Mouse (Mus musculus) gastrocnemius, postnatal 14 days (tissue): ENCODE results near the gene Rfx2. TPM values are rescaled to one million over a fixed set of nuclear protein-coding genes. Genes with fewer than 3 reads are reported as not detected.

Experiments
- DNase-seq: peaks from one replicate; pipeline ENCODE4 v3.0.0; 2021; ENCODE audit warnings: mixed read lengths
- intact Hi-C: fragments of 180-260 bp; cut with DNase I; formaldehyde crosslinking; loops from one replicate; pipeline ENCODE4 v1.15.1; 2025; ENCODE audit warnings: low total_unique reads
- total RNA-seq, 2 experiments: library from RNA; stranded (reverse); gene quantifications; 2 replicates each; pipeline ENCODE4 v1.2.3; 2021

Rfx2 gene
- total RNA-seq, 2 experiments from 2014 or later, result 3.3 to 4.7 TPM

DNA sequence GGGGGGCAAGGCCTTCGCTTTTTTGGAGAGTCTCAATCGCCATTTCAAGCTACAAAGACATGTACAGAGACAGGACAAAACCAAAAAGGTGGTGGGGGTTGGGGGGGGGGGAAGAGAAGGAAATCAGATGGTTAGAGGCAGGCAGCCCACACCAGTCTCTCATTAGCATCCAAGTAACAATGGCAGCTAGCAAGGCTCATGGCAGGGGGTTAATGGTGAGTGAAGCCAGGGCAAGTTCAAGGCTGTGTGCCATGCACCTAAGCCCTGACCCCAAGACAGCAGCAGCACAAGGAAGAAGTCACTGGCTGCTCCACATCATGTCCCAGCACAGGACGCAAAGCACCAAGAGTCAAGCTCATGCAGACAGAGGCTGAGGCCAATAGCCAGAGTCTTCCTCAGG lies 31.5 kb downstream of the Rfx2 start:
- DNase-seq, result no peak
- intact Hi-C loops, result no loop called here

DNA sequence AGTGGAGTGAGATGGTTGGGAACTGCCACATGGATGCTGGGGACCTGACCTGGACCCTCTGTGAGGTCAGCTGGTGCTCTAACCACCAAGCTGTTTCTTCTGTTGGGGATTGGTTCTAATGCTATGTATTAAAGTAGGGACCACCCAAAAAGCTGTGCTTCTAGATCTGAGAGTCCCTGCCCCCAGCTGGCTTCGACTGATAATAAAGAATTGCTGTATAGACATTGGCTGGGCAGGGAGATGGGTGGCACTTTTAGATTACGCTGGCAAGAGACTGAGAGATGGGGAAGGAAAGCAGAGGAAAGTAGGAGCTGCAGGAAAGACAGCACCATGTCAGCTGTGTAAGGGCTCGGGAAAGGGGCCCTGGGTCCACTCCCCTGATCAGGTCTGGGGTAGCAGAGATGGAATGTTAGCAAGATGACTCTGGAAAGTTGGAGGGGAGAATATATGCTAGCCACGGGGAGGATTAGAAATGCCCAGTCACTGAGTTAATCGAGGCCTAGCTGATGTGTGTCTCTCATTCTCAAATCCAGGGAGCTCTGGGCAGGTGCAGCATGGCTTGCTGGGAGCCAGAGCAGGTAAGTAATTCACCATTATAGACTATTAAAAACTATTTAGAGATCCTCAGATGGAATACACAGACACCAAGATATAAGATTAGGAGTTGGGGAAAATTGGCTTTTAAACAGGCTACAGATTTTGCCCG lies 37.0 kb downstream of the Rfx2 start:
- intact Hi-C loops, result no loop called here
- DNase-seq, result no peak

DNA sequence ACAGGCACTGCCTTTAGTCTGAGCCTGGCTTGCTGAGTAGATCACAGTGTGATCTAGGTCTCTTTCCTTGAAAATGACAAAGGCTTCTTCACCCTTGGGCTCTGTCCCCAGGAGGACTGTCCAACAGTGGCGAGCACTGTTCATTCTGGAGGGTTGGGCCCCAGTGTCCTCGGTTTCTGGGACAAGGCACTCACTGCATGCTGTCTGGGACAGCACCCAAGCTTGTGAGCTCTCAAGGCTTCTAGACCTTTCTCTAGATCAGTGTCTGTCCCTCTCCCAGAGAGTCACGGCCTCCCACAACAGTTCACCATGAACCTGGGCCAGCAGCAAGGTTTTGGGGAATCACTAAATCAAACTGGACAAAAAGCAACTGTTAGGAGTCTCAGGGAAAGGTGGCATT lies 38.2 kb downstream of the Rfx2 start:
- intact Hi-C loops, result no loop called here
- no peak for DNase-seq

GRCm38 (mm10) chr17:56789286-56789685 lies 41.5 kb downstream of the Rfx2 start:
- intact Hi-C loops, result no loop called here
- DNase-seq, result peak; percentile 1

DNA sequence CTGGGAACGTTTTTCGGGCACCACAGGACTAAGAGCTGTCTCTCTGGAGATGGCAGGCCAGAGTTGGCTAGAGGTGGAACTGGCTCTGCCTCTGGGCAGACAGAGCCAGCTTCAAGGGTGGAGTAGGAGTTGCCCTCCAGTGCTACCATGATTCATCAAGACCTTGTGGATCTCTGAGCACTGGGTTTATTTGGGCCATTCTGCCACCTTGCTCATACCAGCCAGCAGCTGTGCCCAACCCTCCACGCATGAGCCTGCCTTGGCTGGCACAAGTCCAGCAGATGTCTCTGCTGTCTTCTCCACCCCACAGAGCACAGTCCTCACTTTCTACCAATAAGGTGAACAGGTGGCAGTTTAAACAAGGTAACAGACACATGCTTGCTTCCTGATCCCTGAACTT lies 41.9 kb downstream of the Rfx2 start:
- DNase-seq, result peak; percentile 22
- intact Hi-C loops, result no loop called here

GRCm38 (mm10) chr17:56780291-56780978 lies 50.4 kb downstream of the Rfx2 start:
- intact Hi-C loops, result no loop called here
- DNase-seq, result peak; percentile 1

DNA sequence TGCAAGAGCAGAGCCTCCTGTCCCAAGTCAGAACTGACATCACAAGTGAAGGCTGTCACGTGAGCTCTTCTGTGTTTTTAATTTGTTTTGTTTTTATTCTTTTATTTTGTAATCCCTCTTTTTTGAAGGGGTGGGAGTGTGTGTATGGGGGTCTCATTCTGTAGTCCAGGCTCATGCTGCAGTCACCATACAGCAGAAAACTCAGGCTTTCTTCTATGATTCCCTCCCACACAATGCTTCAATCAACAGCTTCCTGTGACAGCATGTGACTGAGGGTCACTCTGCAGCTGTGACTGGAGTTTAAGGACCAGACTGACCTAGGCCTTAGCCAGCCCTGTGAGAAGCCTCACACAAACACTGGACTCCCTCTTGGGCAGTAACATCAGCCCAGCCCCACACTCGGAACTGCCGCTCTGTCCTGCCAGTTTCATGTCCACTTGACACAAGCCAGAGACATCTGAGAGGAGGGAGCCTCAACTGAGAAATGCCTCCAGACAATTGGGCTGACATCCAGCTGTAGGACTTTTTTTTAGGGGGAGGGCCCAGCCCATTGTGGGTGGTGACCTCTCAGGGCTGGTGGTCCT lies 51.9 kb downstream of the Rfx2 start:
- intact Hi-C loops, result no loop called here
- DNase-seq, result peak; percentile 11

- intact Hi-C loops, result no loop called here
- peak; percentile 2 for DNase-seq
These were observed 53.2 kb downstream of the Rfx2 start for GRCm38 (mm10) chr17:56777568-56777967.

GRCm38 (mm10) chr17:56769950-56770349 lies 60.9 kb downstream of the Rfx2 start, which contains the start of gene Prr22:
Prr22 (plus strand) TSS chr17:56770250.
- intact Hi-C loops, result no loop called here
- DNase-seq, result no peak

DNA sequence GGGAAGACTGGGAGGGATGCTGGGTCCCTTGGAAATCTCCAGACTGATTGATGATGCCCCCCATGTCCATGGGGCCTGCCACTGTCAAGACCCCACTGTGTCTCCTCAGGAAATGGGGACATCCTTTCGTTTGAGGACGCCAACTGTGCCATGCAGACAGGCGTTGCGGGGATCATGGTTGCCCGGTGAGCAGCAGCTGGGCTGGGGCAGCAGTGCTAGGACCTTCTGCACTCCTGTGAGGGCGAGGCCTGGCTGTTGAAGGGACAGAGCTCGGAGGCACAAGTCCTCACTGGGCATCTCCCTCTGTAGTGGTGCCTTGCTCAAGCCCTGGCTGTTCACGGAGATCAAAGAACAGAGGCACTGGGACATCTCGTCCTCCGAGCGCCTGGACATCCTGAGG lies 61.9 kb downstream of the Rfx2 start:
- intact Hi-C loops, result no loop called here
- DNase-seq, result no peak

- intact Hi-C loops, result no loop called here
- no peak for DNase-seq
These were observed 63.2 kb downstream of the Rfx2 start for GRCm38 (mm10) chr17:56767531-56768135.

DNA sequence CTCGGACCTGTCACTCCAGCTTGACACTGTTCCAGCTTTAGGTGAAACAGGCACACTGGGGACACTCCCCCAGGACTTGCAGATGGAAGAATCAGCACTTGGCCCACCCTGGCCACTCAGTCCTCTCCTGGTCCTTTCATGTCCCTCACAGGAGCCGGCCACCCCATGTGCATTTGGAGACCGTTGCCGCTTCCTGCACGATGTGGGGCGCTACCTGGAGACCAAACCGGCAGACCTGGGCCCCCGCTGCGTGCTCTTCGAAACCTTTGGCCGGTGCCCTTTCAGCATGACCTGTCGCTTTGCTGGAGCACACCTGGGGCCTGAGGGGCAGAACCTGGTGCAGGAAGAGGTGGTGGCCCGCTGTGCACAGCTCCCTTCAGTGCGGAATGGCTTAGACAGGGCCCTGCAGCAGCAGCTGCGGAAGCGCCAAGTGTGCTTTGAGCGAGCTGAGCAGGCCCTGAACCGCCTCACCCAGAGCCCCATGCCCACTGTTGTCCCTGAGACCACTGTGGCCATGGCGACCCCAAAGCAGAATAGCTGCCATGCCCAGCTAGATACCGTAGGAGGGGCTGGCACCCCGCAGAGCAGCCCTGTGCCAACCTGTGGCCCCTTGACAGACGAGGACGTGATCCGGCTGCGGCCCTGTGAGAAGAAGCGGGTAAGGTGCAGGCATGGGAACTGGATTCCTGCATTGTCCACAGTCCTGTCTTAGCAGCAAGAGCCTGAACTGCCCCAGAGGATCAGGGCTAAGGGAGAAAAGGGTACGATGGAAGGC lies 64.0 kb downstream of the Rfx2 start:
- intact Hi-C loops, result no loop called here
- DNase-seq, result no peak

GRCm38 (mm10) chr17:56765431-56765830 lies 65.4 kb downstream of the Rfx2 start:
- intact Hi-C loops, result no loop called here
- no peak for DNase-seq

GRCm38 (mm10) chr17:56764474-56765354 lies 66.1 kb downstream of the Rfx2 start, which contains the start of gene Dus3l:
Dus3l (plus strand) TSS chr17:56764757.
- peak; percentile 86 for DNase-seq
- intact Hi-C loops, result no loop called here

GRCm38 (mm10) chr17:56763741-56764250 lies 67.0 kb downstream of the Rfx2 start:
- intact Hi-C loops, result no loop called here

GRCm38 (mm10) chr17:56762769-56763731 lies 67.8 kb downstream of the Rfx2 start:
- no peak for DNase-seq
- intact Hi-C loops, result no loop called here

More at GRCm38 (mm10) chr17:56763741-56764250, 67.0 kb downstream of the Rfx2 start:
- no peak for DNase-seq

- intact Hi-C loops, result no loop called here
- peak; percentile 90 for DNase-seq
These were observed 68.8 kb downstream of the Rfx2 start for GRCm38 (mm10) chr17:56761991-56762410.
